Mouse (Mus musculus) ES-E14 (cell line): ENCODE data around the gene Olfr648.

Experiments
- CHD2 ChIP-seq: IDR thresholded peaks from 2 replicates; pipeline ENCODE4 v1.6.1; 2014; ENCODE audit warnings: mild to moderate bottlenecking, low read depth, low read length, inconsistent platforms
- HCFC1 ChIP-seq: IDR thresholded peaks from 2 replicates; pipeline ENCODE4 v1.6.1; 2012; ENCODE audit warnings: low read length, inconsistent platforms, borderline replicate concordance; ENCODE audit not compliant: insufficient read depth
- MAFK ChIP-seq: IDR thresholded peaks from 2 replicates; pipeline ENCODE4 v1.6.1; 2014; ENCODE audit warnings: mild to moderate bottlenecking, low read depth, low read length, inconsistent platforms; ENCODE audit not compliant: insufficient read depth
- ZC3H11A ChIP-seq: IDR thresholded peaks from 2 replicates; pipeline ENCODE4 v1.6.1; 2012; ENCODE audit warnings: low read depth, mild to moderate bottlenecking, inconsistent platforms, low read length, borderline replicate concordance

GRCm38 (mm10) chr7:104169634-104170204, 13.5 kb downstream of the Olfr648 start:
- no peak for TF ChIP-seq MAFK
- TF ChIP-seq HCFC1, result no peak
- TF ChIP-seq ZC3H11A, result no peak
- no peak for TF ChIP-seq CHD2
